Mouse (Mus musculus) ES-E14 (cell line): ENCODE measurements at regions not wholly inside any gene's neighbourhood (a gene's known extent, or its start where the extent isn't known, plus 50 kb on each side); places are given as distances from the start of the nearest gene placed in this dataset.

Source experiments
- DNase-seq: peaks from one replicate; pipeline ENCODE4 v3.0.0-alpha.2; 2013; ENCODE audit warnings: low read depth, low spot score
- H3K27ac ChIP-seq: 2 replicates; pipeline ENCODE4 v1.5.1; 2012; ENCODE audit warnings: low read depth, mild to moderate bottlenecking, low read length, moderate library complexity, mixed read lengths; ENCODE audit not compliant: poor library complexity, insufficient read depth, severe bottlenecking
- H3K36me3 ChIP-seq: 2 replicates; pipeline ENCODE4 v1.6.1; 2012; ENCODE audit warnings: mild to moderate bottlenecking, low read length, moderate library complexity, mixed read lengths; ENCODE audit not compliant: control insufficient read depth, poor library complexity, insufficient read depth, severe bottlenecking
- H3K4me1 ChIP-seq, 2 experiments: fragments of 150-350 bp in 1 of 2; sonication (generic) in 1 of 2; 2 replicates each; pipeline ENCODE4 v1.6.1; 2012; ENCODE audit warnings: low read length in 2 of 2, mild to moderate bottlenecking in 1 of 2, mixed read lengths in 1 of 2; ENCODE audit not compliant: control insufficient read depth in 2 of 2, insufficient read depth in 2 of 2, poor library complexity in 1 of 2
- H3K4me3 ChIP-seq, 2 experiments: fragments of 150-350 bp in 1 of 2; sonication (generic) in 1 of 2; 2 replicates each; pipeline ENCODE4 v1.5.1; 2012; ENCODE audit warnings: low read length in 2 of 2, low read depth in 1 of 2, mild to moderate bottlenecking in 1 of 2, mixed read lengths in 1 of 2; ENCODE audit not compliant: insufficient read depth in 1 of 2, poor library complexity in 1 of 2, severe bottlenecking in 1 of 2
- H3K9ac ChIP-seq: 2 replicates; pipeline ENCODE4 v1.6.1; 2012; ENCODE audit warnings: low read depth, mild to moderate bottlenecking, low read length, mixed read lengths; ENCODE audit not compliant: poor library complexity, insufficient read depth, severe bottlenecking
- H3K9me3 ChIP-seq: fragments of 150-350 bp; sonication (generic); 2 replicates; pipeline ENCODE4 v1.6.1; 2012; ENCODE audit warnings: low read depth, mild to moderate bottlenecking, low read length; ENCODE audit not compliant: control insufficient read depth, insufficient read depth
- CHD2 ChIP-seq: IDR thresholded peaks from 2 replicates; pipeline ENCODE4 v1.6.1; 2014; ENCODE audit warnings: mild to moderate bottlenecking, low read depth, low read length, inconsistent platforms
- HCFC1 ChIP-seq: IDR thresholded peaks from 2 replicates; pipeline ENCODE4 v1.6.1; 2012; ENCODE audit warnings: low read length, inconsistent platforms, borderline replicate concordance; ENCODE audit not compliant: insufficient read depth
- MAFK ChIP-seq: IDR thresholded peaks from 2 replicates; pipeline ENCODE4 v1.6.1; 2014; ENCODE audit warnings: mild to moderate bottlenecking, low read depth, low read length, inconsistent platforms; ENCODE audit not compliant: insufficient read depth
- ZC3H11A ChIP-seq: IDR thresholded peaks from 2 replicates; pipeline ENCODE4 v1.6.1; 2012; ENCODE audit warnings: low read depth, mild to moderate bottlenecking, inconsistent platforms, low read length, borderline replicate concordance
- ZNF384 ChIP-seq: IDR thresholded peaks from 2 replicates; pipeline ENCODE4 v1.6.1; 2012; ENCODE audit warnings: low read depth, low read length, inconsistent platforms
- in situ Hi-C, 2 experiments: fragments of 600-800 bp; cut with MboI; formaldehyde crosslinking; loops; one replicate each; pipeline ENCODE4 v1.15.1; 2025; ENCODE audit warnings: low sequenced_read_pairs in 2 of 2, inconsistent platforms in 1 of 2; ENCODE audit not compliant: unreplicated experiment in 2 of 2

DNA sequence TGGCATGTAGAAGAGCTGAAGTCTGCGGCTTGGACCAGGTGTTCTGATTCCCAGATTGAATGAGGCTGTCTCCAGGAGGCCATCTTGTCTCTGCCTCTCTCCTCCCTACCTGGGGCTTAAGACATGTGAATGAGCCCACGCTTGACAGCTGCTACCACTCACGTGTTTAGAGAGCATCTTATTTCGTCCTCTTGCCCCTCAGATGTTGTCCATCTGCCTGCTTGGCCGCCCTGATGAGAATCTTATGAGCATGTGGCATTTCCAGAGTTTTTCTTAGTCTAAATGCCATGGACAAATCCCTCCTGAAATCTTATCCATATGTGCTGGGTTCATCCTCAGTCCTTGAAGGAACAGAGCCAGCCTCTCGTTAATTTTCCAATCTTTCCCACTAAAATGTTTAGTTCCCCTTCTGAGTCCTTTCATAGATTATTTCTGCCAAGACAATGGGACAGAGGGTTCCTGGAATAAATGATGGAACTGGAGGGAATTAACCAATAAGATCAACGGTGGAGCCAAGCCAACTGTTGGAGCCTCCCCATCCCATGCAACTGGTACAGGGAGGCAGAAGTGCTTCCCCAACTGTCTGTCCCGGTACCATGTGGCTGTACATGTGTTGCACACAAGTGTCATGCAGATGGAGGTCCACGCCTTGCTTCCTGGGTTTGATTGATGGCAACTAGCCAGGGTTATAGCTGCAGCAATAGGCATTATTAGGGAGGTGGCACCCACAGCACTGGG, 89.2 kb upstream of the Irf2bp2 start:
- no peak overlapping the region for H3K9ac ChIP-seq
- DNase-seq, result no peak
- no peak for TF ChIP-seq HCFC1
- no peak for TF ChIP-seq CHD2
- no peak for TF ChIP-seq ZNF384
- no peak for TF ChIP-seq ZC3H11A
- no peak for TF ChIP-seq MAFK
- no peaks in the 10 kb centered on the region for H3K4me1 ChIP-seq
- in situ Hi-C loops, result no loop called here
- H3K27ac ChIP-seq, result no peak overlapping the region
- H3K36me3 ChIP-seq, result no peaks in the 10 kb centered on the region
- H3K9me3 ChIP-seq, result no peaks in the 10 kb centered on the region
- no peak overlapping the region for H3K4me3 ChIP-seq

DNA sequence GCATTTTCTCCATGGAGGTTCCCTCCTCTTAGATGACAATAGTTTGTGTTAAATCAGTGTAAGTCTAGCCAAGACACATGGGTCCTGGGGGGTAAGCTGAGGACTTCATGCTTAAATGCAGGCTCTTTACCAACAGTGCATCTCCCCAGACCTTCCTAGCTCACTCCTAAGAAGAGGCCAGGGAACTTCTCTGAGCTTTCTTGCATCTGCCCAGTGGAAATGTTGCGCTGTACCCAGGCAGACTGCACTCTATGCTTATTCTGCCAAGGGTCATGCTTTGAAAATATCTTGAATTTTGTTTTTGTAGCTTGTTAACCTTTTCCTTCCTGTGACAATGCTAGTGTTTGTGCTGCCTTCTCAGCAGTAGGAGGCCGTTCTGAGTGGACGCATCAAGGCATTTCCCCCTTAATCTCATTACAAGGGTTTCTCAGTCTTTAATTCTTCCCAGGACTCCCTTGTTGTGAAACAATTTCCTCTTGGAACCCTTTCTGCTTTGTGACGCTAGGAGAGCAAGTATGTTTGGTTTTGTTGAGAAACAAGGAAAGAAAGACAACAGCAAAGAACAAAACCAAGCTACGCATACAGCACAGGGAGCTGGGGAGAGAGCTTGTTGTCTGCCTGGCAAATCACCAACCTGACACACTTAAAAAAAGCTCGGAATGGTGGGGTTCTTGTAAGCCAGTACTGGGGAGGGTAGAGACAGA, 88.3 kb upstream of the Irf2bp2 start:
- Histone ChIP-seq H3K9ac (no peak overlapping the region), H3K4me3 (no peak overlapping the region), H3K27ac (no peak overlapping the region), H3K9me3 (no peaks in the 10 kb centered on the region), H3K36me3 (no peaks in the 10 kb centered on the region), H3K4me1 (no peaks in the 10 kb centered on the region)
- DNase-seq, result no peak
- in situ Hi-C loops, result no loop called here
- TF ChIP-seq MAFK, result no peak
- TF ChIP-seq CHD2, result no peak

- no peaks in the 10 kb centered on the region for H3K9me3 ChIP-seq
- no peak for TF ChIP-seq ZC3H11A
- no peak overlapping the region for H3K4me3 ChIP-seq
- no peak overlapping the region for H3K9ac ChIP-seq
- no peaks in the 10 kb centered on the region for H3K4me1 ChIP-seq
- in situ Hi-C loops, result no loop called here
- no peak overlapping the region for H3K27ac ChIP-seq
- DNase-seq, result no peak
- H3K36me3 ChIP-seq, result no peaks in the 10 kb centered on the region
Observed at GRCm38 (mm10) chr8:126678004-126678751, 84.4 kb upstream of the Irf2bp2 start.

DNA sequence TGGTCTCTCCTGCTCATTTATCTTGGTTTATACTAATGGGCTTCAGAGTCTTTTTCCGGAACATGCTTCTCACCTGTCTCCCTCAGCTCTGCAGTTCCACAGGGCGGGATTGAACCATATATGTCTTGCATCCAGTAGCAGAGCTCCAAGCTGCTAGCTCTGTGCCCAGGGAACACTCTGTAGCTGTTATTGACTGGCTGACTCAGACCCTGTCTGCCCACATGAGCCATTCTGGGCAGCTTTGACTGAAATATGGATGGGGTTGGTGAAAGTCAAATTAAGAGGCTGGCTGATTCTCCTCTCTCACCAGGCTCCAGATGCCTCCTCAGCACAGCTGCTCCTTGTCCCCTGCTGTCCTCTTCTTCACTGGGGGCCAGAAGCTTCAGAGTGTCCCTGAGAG, 81.4 kb upstream of the Irf2bp2 start:
- no peak overlapping the region for H3K9ac ChIP-seq
- TF ChIP-seq MAFK, result no peak
- H3K4me3 ChIP-seq, result no peak overlapping the region
- in situ Hi-C loops, result no loop called here
- DNase-seq, result no peak
- no peak overlapping the region for H3K27ac ChIP-seq
- H3K9me3 ChIP-seq, result no peaks in the 10 kb centered on the region
- H3K4me1 ChIP-seq, result no peaks in the 10 kb centered on the region
- no peaks in the 10 kb centered on the region for H3K36me3 ChIP-seq
